Mouse (Mus musculus) hindbrain, embryonic 11.5 days (tissue): ENCODE results near the gene Agmat. TPM values are rescaled to one million over a fixed set of nuclear protein-coding genes. Genes with fewer than 3 reads are reported as not detected.

ENCODE experiments used
- ATAC-seq: fragments of 200-750 bp; cut with Nextera tagmentation; 2 replicates; pipeline ENCODE4 v1.8.0; 2017; ENCODE audit warnings: mild to moderate bottlenecking, moderate TSS enrichment, moderate library complexity; ENCODE audit not compliant: low FRiP score
- DNase-seq: peaks from one replicate; pipeline ENCODE4 v3.0.0-alpha.2; 2015; ENCODE audit warnings: low spot score
- H3K27ac ChIP-seq: fragments of 300-500 bp; sonication (generic); 2 replicates; pipeline ENCODE4 v1.5.1; 2014; ENCODE audit warnings: mild to moderate bottlenecking, low read depth, low read length
- H3K27me3 ChIP-seq: fragments of 300-500 bp; sonication (generic); 2 replicates; pipeline ENCODE4 v1.6.1; 2014; ENCODE audit warnings: mild to moderate bottlenecking, low read length, moderate library complexity, mixed read lengths; ENCODE audit not compliant: control insufficient read depth, insufficient read depth
- H3K36me3 ChIP-seq: fragments of 300-500 bp; sonication (generic); 2 replicates; pipeline ENCODE4 v1.6.1; 2014; ENCODE audit warnings: mild to moderate bottlenecking, low read length, moderate library complexity, mixed read lengths; ENCODE audit not compliant: control insufficient read depth, insufficient read depth
- H3K4me1 ChIP-seq: fragments of 300-500 bp; sonication (generic); replicated peaks from 2 replicates; pipeline ENCODE4 v1.6.1; 2014; ENCODE audit warnings: low read length, mixed read lengths; ENCODE audit not compliant: control insufficient read depth, insufficient read depth
- H3K4me2 ChIP-seq: fragments of 300-500 bp; sonication (generic); replicated peaks from 2 replicates; pipeline ENCODE4 v1.6.1; 2014; ENCODE audit warnings: mild to moderate bottlenecking, low read depth, low read length
- H3K4me3 ChIP-seq: fragments of 300-500 bp; sonication (generic); 2 replicates; pipeline ENCODE4 v1.5.1; 2014; ENCODE audit warnings: low read depth, low read length
- H3K9ac ChIP-seq: fragments of 300-500 bp; sonication (generic); 2 replicates; pipeline ENCODE4 v1.6.1; 2014; ENCODE audit warnings: low read depth, low read length
- H3K9me3 ChIP-seq: fragments of 300-500 bp; sonication (generic); 2 replicates; pipeline ENCODE4 v1.6.1; 2016; ENCODE audit warnings: low read length; ENCODE audit not compliant: control insufficient read depth
- WGBS: fragments of 180-500 bp; shearing (Covaris S2); extraction: QIAGEN DNeasy Blood & Tissue Kit; methylation state at CpG from one replicate; pipeline ENCODE4 v1.1.7; 2014; 5-methylcytosine and 5-hydroxymethylcytosine counted together
- polyA plus RNA-seq: library from polyadenylated mRNA; unstranded; fragments of >200 nt; fragmentation: Nextera tagmentation; extraction: Ambion mirVana; gene quantifications from 2 replicates; pipeline ENCODE4 v1.2.1, GENCODE M21; 2014

Gene Agmat
- polyA plus RNA-seq, 1 experiment from 2014 or later = not detected

DNA sequence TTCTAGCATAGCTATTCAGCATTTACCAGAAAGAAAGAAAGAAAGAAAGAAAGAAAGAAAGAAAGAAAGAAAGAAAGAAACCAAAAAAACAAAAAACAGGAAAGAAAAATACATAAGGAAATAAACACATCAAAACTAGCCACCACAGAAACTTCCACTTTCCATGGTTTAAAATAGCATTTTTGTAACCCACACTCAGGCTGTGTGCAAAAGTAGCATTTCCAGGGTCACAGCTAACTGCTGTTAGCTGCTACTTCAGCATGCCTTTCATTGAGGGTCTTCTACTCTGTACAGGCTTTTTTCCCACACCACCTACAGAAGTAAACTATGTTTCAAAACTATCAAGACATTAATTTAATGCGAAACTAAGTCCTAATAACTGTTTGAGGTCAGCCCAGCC, 27.2 kb upstream of the Agmat start:
- H3K4me3 ChIP-seq = no peak overlapping the region
- H3K27me3 ChIP-seq = no peaks in the 10 kb centered on the region
- no peaks in the 10 kb centered on the region for H3K9me3 ChIP-seq
- no peaks in the 10 kb centered on the region for H3K36me3 ChIP-seq
- ATAC-seq (no peak), DNase-seq (no peak)
- 91% methylated on average over 1 of the region's 1 CpGs for WGBS
- H3K9ac ChIP-seq = no peak overlapping the region
- H3K4me2 ChIP-seq = no peak overlapping the region
- H3K27ac ChIP-seq = no peak overlapping the region
- H3K4me1 ChIP-seq = 0 out of 2 replicates have a peak, but pooled peaks cover 2% of the 10 kb centered on the region

DNA sequence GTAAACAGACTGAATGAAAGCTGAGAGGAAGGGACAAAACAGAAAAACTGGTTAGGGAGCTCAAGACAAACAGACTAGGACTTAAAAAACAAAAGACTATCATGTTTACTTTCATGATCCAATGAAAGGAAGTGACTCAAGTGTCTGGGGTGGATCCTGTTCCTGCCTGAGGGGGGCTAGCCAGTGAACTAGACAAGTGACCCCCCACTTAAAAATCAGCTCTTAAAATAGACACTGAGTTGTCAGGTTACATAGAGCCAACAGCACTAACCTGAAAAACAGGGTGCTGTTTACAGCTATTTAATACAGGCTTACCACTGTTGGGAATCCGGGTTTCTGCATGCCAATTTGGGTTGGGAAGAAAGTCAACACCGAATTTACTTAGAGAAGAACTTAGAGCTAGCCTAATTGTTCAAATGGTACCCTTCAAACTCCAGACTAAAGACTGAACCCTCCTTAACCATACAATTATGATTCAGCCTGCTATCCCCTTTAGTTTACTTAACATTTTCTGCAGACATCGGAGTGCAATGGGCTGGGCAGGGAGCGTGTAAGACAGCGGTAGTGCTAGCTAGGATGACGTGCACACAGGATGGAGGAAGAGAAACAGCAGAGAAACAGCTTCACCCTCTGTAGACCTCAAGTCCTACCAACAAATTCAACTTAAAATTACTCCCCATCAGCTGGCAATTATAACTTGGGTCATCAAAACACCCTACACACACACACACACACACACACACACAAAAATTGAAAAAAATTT, 25.5 kb upstream of the Agmat start:
- WGBS = 89% methylated on average over 6 of the region's 6 CpGs
- Histone ChIP-seq H3K4me2 (0 out of 2 replicates have a peak overlapping the region, but pooled peaks have one; percentile 12), H3K4me3 (no peak overlapping the region), H3K4me1 (0 out of 2 replicates have a peak, but pooled peaks cover 2% of the 10 kb centered on the region), H3K27me3 (no peaks in the 10 kb centered on the region), H3K9ac (no peak overlapping the region), H3K27ac (no peak overlapping the region), H3K9me3 (no peaks in the 10 kb centered on the region), H3K36me3 (no peaks in the 10 kb centered on the region)
- no peak for ATAC-seq
- DNase-seq = no peak

DNA sequence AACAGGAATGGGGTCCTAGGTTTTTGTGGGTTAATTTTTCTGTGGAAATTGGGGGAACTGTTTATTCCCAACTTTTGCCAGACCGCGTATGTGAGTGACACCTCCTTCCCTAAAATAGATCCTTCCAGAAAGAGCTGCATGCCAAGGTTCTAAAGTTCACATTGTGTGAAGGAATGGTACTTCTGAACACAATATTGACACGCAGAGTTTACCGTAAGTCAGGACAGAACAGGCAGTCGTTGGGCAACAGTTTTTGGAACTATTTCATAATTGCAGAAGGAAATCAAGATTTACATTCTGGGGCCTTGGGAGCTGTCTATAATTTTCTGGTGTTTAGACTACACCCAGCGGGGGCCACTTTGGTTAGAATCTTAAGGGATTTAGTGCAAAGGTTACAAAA, 24.5 kb upstream of the Agmat start:
- no peak overlapping the region for H3K27ac ChIP-seq
- 82% methylated on average over 6 of the region's 6 CpGs for WGBS
- DNase-seq = no peak

DNA sequence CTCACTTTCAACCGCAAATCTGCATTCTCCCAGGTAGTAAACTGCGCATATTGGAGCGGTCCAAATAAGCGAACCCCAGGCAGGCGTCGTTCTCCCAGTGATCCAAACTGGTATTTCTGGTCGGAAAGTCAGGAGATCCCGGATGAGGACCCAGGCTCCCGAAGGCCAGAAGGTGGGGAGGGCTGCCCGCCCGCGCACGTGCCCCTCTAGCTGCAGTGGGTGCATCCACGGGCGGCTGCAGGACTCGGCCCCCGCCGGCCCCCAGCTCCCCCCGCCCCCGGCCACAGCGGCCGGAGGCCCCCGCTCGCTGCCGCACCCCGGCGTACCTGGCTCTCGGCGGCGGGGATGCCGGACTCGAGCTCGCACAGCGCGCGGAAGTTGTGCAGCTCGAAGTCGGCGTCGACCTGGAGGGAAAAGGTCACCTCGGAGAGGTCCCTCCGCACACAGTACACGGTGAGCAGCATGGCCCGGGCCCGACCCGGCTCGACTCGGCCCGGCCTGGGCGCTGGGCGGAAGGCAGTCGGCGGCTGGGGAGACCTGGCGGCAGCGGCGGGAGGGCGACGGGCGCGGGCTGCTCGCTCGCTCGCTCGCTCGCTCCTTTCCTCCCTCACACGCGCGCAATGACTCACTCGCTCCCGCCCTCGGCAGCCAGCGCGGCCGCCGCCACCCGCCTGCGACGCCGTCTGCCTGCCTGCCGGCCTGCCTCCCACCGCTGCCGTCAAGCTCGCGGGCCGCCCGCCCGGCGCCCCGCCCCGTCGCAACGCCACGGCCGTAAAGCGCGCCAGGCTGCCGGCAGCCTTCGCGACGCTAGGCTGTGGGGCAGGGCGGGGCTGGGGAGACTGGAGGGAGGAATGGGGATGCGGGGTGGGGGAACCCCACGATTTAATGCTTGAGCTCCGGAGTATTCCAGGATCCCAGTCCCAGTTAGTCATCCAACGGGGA, 23.5 kb upstream of the Agmat start, which contains the start of gene Ddi2:
Ddi2 (minus strand) TSS at position 689 of the 942 bp plus-strand sequence.
- Histone ChIP-seq H3K27ac (peak within 1 kb of the TSS; percentile 84), H3K9me3 (no peaks in the 10 kb centered on the region), H3K4me2 (peak within 1 kb of the TSS; percentile 90), H3K9ac (peak within 1 kb of the TSS; percentile 97), H3K4me3 (peak within 1 kb of the TSS; percentile 99), H3K27me3 (no peaks in the 10 kb centered on the region), H3K4me1 (0 out of 2 replicates have a peak, but pooled peaks cover 2% of the 10 kb centered on the region), H3K36me3 (no peaks in the 10 kb centered on the region)
- under 1% methylated on average over 78 of the region's 105 CpGs for WGBS
- peak; percentile 86 for ATAC-seq
- peak; percentile 95 for DNase-seq

More for the DNA sequence above, 24.5 kb upstream of the Agmat start:
- Histone ChIP-seq H3K4me2 (peak overlapping the region; percentile 90), H3K4me1 (0 out of 2 replicates have a peak, but pooled peaks cover 2% of the 10 kb centered on the region), H3K4me3 (peak overlapping the region; percentile 99), H3K27me3 (no peaks in the 10 kb centered on the region), H3K9me3 (no peaks in the 10 kb centered on the region), H3K9ac (peak overlapping the region; percentile 97; the same call in 1 of the 2 replicates), H3K36me3 (no peaks in the 10 kb centered on the region)
- no peak for ATAC-seq

DNA sequence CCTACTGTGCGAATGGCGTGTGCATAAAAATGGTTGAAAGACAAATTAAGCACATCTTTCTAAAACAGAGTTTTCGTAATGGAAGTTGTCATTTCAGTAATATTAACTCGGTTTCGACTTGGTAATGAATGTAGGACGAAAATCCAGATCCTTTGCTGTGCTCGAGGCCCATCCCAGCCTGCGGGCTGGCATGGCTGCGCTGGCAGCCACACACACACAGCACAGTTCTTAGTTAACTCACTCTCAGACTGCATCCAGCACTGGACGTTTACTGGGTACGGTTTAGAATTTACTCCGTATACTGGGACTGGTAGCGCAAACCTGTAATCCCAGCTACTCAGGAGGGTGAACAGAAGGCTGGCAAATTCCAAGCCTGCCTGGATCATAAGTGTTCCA, 22.8 kb upstream of the Agmat start:
- H3K4me1 ChIP-seq = 0 out of 2 replicates have a peak, but pooled peaks cover 2% of the 10 kb centered on the region
- no peaks in the 10 kb centered on the region for H3K9me3 ChIP-seq
- no peaks in the 10 kb centered on the region for H3K27me3 ChIP-seq
- peak overlapping the region; percentile 99 for H3K4me3 ChIP-seq
- peak overlapping the region; percentile 97 for H3K9ac ChIP-seq
- ATAC-seq = peak; percentile 83
- no peak for DNase-seq
- no peaks in the 10 kb centered on the region for H3K36me3 ChIP-seq
- H3K4me2 ChIP-seq = peak overlapping the region; percentile 90
- peak overlapping the region; percentile 84; the same call in 1 of the 2 replicates for H3K27ac ChIP-seq
- 15% methylated on average over 13 of the region's 13 CpGs for WGBS

DNA sequence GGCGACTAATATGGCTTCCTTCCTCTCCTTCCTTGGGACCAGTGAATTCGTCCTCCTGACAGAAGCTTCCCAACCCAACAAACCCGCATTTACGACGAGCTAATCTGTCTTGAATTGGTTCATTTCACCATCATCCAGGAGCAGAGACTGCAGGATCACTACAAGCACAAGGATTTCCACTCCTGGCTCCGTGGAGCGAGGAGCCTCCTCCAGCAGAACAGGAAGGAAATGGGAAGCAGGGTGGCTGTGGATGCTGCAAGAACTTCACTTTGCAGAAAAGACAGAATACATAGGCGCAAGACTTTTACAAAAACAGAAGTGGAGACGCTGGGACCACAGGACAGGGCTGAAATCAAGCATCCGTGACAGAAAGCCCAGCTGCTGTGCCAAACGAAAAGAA, 21.9 kb upstream of the Agmat start:
- 72% methylated on average over 11 of the region's 11 CpGs for WGBS
- Histone ChIP-seq H3K36me3 (no peaks in the 10 kb centered on the region), H3K4me3 (no peak overlapping the region), H3K27ac (no peak overlapping the region), H3K9me3 (no peaks in the 10 kb centered on the region), H3K4me1 (0 out of 2 replicates have a peak, but pooled peaks cover 2% of the 10 kb centered on the region), H3K4me2 (no peak overlapping the region), H3K9ac (no peak overlapping the region), H3K27me3 (no peaks in the 10 kb centered on the region)
- DNase-seq = no peak
- no peak for ATAC-seq

DNA sequence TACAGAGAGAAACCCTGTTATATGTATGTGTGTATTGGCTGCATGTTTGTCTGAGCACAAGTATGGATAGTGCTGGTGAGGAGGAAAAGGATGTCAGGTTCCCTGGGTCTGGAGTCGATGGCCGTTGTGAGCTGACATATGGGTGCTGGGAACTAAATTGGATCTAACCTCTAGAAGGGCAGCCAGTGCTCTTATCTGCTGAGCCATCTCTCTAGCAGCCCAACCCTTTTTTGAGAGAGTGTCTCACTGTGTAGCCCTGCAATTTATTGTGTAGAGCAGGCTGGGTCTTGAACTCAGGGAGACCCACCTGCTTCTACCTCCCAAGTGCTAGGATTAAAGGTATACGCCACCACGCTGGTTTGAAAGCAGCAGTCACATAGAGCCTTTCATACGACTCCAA, 21.2 kb upstream of the Agmat start:
- Histone ChIP-seq H3K4me2 (no peak overlapping the region), H3K36me3 (no peaks in the 10 kb centered on the region), H3K27me3 (no peaks in the 10 kb centered on the region), H3K4me3 (no peak overlapping the region), H3K27ac (no peak overlapping the region), H3K9me3 (no peaks in the 10 kb centered on the region), H3K9ac (no peak overlapping the region), H3K4me1 (0 out of 2 replicates have a peak, but pooled peaks cover 2% of the 10 kb centered on the region)
- 84% methylated on average over 5 of the region's 5 CpGs for WGBS
- no peak for DNase-seq
- ATAC-seq = no peak

DNA sequence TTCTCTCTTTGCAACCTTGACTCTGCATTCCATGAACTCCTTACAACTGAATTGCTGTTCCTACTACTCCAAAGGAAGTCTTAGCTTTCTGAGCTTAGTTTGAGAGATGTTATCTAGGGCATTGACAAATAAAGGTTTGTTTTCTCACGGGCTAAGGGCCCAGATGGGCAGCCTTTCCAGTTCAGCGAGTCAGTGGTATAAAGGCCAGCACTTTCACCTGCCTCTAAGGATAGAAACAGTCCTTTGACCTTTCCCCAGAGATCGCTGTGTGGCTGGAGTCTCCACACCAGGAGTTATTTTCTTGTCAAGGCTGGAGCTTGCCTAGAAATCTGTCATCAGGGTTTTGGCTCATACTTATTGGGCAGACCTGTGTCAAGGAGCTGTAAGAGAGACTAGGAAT, 20.7 kb upstream of the Agmat start:
- no peaks in the 10 kb centered on the region for H3K9me3 ChIP-seq
- H3K36me3 ChIP-seq = no peaks in the 10 kb centered on the region
- no peak for DNase-seq
- H3K4me1 ChIP-seq = 0 out of 2 replicates have a peak, but pooled peaks cover 2% of the 10 kb centered on the region
- H3K9ac ChIP-seq = no peak overlapping the region
- no peak overlapping the region for H3K4me3 ChIP-seq
- ATAC-seq = no peak
- no peak overlapping the region for H3K27ac ChIP-seq
- no peaks in the 10 kb centered on the region for H3K27me3 ChIP-seq
- no peak overlapping the region for H3K4me2 ChIP-seq
- WGBS = 66% methylated on average over 3 of the region's 3 CpGs
